Mouse (Mus musculus) forebrain, embryonic 14.5 days (tissue): ENCODE results near the gene Rhbdl2. TPM values are rescaled to one million over a fixed set of nuclear protein-coding genes. Genes with fewer than 3 reads are reported as not detected.

ENCODE experiments used
- ATAC-seq: fragments of 200-750 bp; cut with Nextera tagmentation; 2 replicates; pipeline ENCODE4 v1.8.0; 2017; ENCODE audit warnings: mild to moderate bottlenecking, moderate library complexity
- DNase-seq: peaks from one replicate; pipeline ENCODE4 v3.0.0-alpha.2; 2015; ENCODE audit warnings: low spot score
- H3K27ac ChIP-seq: fragments of 300-500 bp; sonication (generic); 2 replicates; pipeline ENCODE4 v1.5.1; 2014; ENCODE audit warnings: low read depth, mild to moderate bottlenecking, control low read depth, low read length, moderate library complexity
- H3K27me3 ChIP-seq: fragments of 300-500 bp; sonication (generic); replicated peaks from 2 replicates; pipeline ENCODE4 v1.6.1; 2014; ENCODE audit warnings: low read length, control low read depth, mixed read lengths; ENCODE audit not compliant: control insufficient read depth, insufficient read depth
- H3K36me3 ChIP-seq: fragments of 300-500 bp; sonication (generic); 2 replicates; pipeline ENCODE4 v1.6.1; 2014; ENCODE audit warnings: low read length, control low read depth; ENCODE audit not compliant: control insufficient read depth, insufficient read depth
- H3K4me1 ChIP-seq: fragments of 300-500 bp; sonication (generic); 2 replicates; pipeline ENCODE4 v1.6.1; 2014; ENCODE audit warnings: antibody characterized with exemption, low read length, control low read depth; ENCODE audit not compliant: control insufficient read depth, insufficient read depth
- H3K4me2 ChIP-seq: fragments of 300-500 bp; sonication (generic); 2 replicates; pipeline ENCODE4 v1.6.1; 2014; ENCODE audit warnings: mild to moderate bottlenecking, control low read depth, low read length
- H3K4me3 ChIP-seq: fragments of 300-500 bp; sonication (generic); 2 replicates; pipeline ENCODE4 v1.5.1; 2014; ENCODE audit warnings: low read depth, low read length, control low read depth
- H3K9ac ChIP-seq: fragments of 300-500 bp; sonication (generic); 2 replicates; pipeline ENCODE4 v1.6.1; 2014; ENCODE audit warnings: mild to moderate bottlenecking, low read length, control low read depth, moderate library complexity
- H3K9me3 ChIP-seq: fragments of 300-500 bp; sonication (generic); replicated peaks from 2 replicates; pipeline ENCODE4 v1.6.1; 2016; ENCODE audit warnings: low read length, control low read depth, mixed read lengths; ENCODE audit not compliant: control insufficient read depth
- WGBS: fragments of 180-500 bp; shearing (Covaris S2); extraction: QIAGEN DNeasy Blood & Tissue Kit; methylation state at CpG from one replicate; pipeline ENCODE4 v1.1.7; 2014; 5-methylcytosine and 5-hydroxymethylcytosine counted together
- polyA plus RNA-seq: library from polyadenylated mRNA; unstranded; fragments of >200 nt; fragmentation: Nextera tagmentation; extraction: Ambion mirVana; gene quantifications from 2 replicates; pipeline ENCODE4 v1.2.1, GENCODE M21; 2014

The Rhbdl2 gene
- polyA plus RNA-seq, 1 experiment from 2014 or later, result 0.58 TPM

GRCm38 (mm10) chr4:123859379-123859778 is 71.7 kb downstream of the Rhbdl2 start, which contains the start of gene 4933427I04Rik:
Gene 4933427I04Rik, plus strand, starts transcription at chr4:123859679.
- no peak within 1 kb of the TSS for H3K4me2 ChIP-seq
- no peak within 1 kb of the TSS for H3K9ac ChIP-seq
- H3K9me3 ChIP-seq, result no peaks in the 10 kb centered on the region
- H3K4me1 ChIP-seq, result no peaks in the 10 kb centered on the region
- no peak within 1 kb of the TSS for H3K27ac ChIP-seq
- no peaks in the 10 kb centered on the region for H3K36me3 ChIP-seq
- ATAC-seq, result no peak
- no peak within 1 kb of the TSS for H3K4me3 ChIP-seq
- DNase-seq, result no peak
- WGBS, result 76% methylated on average over 3 of the region's 3 CpGs
- H3K27me3 ChIP-seq, result no peaks in the 10 kb centered on the region

GRCm38 (mm10) chr4:123859803-123860202 is 72.1 kb downstream of the Rhbdl2 start:
- Histone ChIP-seq H3K27me3 (no peaks in the 10 kb centered on the region), H3K4me2 (no peak overlapping the region), H3K27ac (no peak overlapping the region), H3K9me3 (no peaks in the 10 kb centered on the region), H3K9ac (no peak overlapping the region), H3K4me3 (no peak overlapping the region), H3K4me1 (no peaks in the 10 kb centered on the region), H3K36me3 (no peaks in the 10 kb centered on the region)
- WGBS, result 60% methylated on average over 2 of the region's 2 CpGs
- no peak for DNase-seq
- ATAC-seq, result no peak

GRCm38 (mm10) chr4:123860621-123861020 is 72.9 kb downstream of the Rhbdl2 start:
- H3K27ac ChIP-seq, result no peak overlapping the region
- DNase-seq (no peak), ATAC-seq (no peak)
- H3K36me3 ChIP-seq, result no peaks in the 10 kb centered on the region
- no peaks in the 10 kb centered on the region for H3K4me1 ChIP-seq
- H3K4me3 ChIP-seq, result no peak overlapping the region
- no peak overlapping the region for H3K9ac ChIP-seq
- H3K4me2 ChIP-seq, result no peak overlapping the region
- 81% methylated on average over 5 of the region's 5 CpGs for WGBS
- H3K27me3 ChIP-seq, result no peaks in the 10 kb centered on the region
- no peaks in the 10 kb centered on the region for H3K9me3 ChIP-seq

Other genes starting within 250 kb of the Rhbdl2 start
- 76.5 and 101 TPM in 2 replicates for gene Macf1, start 103.5 kb upstream of the Rhbdl2 start, polyA plus RNA-seq
- 397 and 481 TPM in 2 replicates for gene Ndufs5, start 69.7 kb upstream of the Rhbdl2 start, polyA plus RNA-seq
- 81.8 and 88.0 TPM in 2 replicates for gene Akirin1, start 37.5 kb upstream of the Rhbdl2 start, polyA plus RNA-seq
- gene 4933427I04Rik, start 71.8 kb downstream of the Rhbdl2 start, polyA plus RNA-seq, result 0.10 TPM in 1 of 2 replicates, not detected in the other
- 33.6 and 42.8 TPM in 2 replicates for gene Mycbp, start 117.0 kb downstream of the Rhbdl2 start, polyA plus RNA-seq
- gene Rragc, start 129.6 kb downstream of the Rhbdl2 start, polyA plus RNA-seq, result 42.5 and 47.9 TPM in 2 replicates
- gene 4930535I16Rik, start 130.1 kb downstream of the Rhbdl2 start, polyA plus RNA-seq, result not detected in 2 replicates